Mouse (Mus musculus) lung, embryonic 16.5 days (tissue): ENCODE measurements around the gene Srsf2. TPM values are rescaled to one million over a fixed set of nuclear protein-coding genes. Genes with fewer than 3 reads are reported as not detected.

ENCODE experiments used
- ATAC-seq: fragments of 200-750 bp; cut with Nextera tagmentation; 2 replicates; pipeline ENCODE4 v1.8.0; 2017; ENCODE audit warnings: low read depth, mild to moderate bottlenecking, moderate library complexity
- H3K27ac ChIP-seq: fragments of 300-500 bp; sonication (generic); 2 replicates; pipeline ENCODE4 v1.5.1; 2014; ENCODE audit warnings: mild to moderate bottlenecking, control low read depth, low read length
- H3K27me3 ChIP-seq: fragments of 300-500 bp; sonication (generic); 2 replicates; pipeline ENCODE4 v1.6.1; 2014; ENCODE audit warnings: low read depth, low read length, mixed read lengths; ENCODE audit not compliant: control insufficient read depth, insufficient read depth
- H3K36me3 ChIP-seq: fragments of 300-500 bp; sonication (generic); 2 replicates; pipeline ENCODE4 v1.6.1; 2014; ENCODE audit warnings: low read length; ENCODE audit not compliant: control insufficient read depth, insufficient read depth
- H3K4me1 ChIP-seq: fragments of 300-500 bp; sonication (generic); replicated peaks from 2 replicates; pipeline ENCODE4 v1.6.1; 2014; ENCODE audit warnings: low read length, mixed read lengths; ENCODE audit not compliant: control insufficient read depth, insufficient read depth
- H3K4me2 ChIP-seq: fragments of 300-500 bp; sonication (generic); 2 replicates; pipeline ENCODE4 v1.6.1; 2014; ENCODE audit warnings: low read depth, low read length, control low read depth
- H3K4me3 ChIP-seq: fragments of 300-500 bp; sonication (generic); 2 replicates; pipeline ENCODE4 v1.5.1; 2014; ENCODE audit warnings: mild to moderate bottlenecking, low read length, control low read depth
- H3K9ac ChIP-seq: fragments of 300-500 bp; sonication (generic); 2 replicates; pipeline ENCODE4 v1.6.1; 2014; ENCODE audit warnings: low read length, control low read depth
- H3K9me3 ChIP-seq: fragments of 300-500 bp; sonication (generic); 2 replicates; pipeline ENCODE4 v1.6.1; 2016; ENCODE audit warnings: low read length; ENCODE audit not compliant: control insufficient read depth
- WGBS: fragments of 180-500 bp; shearing (Covaris S2); extraction: QIAGEN DNeasy Blood & Tissue Kit; methylation state at CpG from one replicate; pipeline ENCODE4 v1.1.7; 2014; 5-methylcytosine and 5-hydroxymethylcytosine counted together
- polyA plus RNA-seq: library from polyadenylated mRNA; unstranded; fragments of >200 nt; fragmentation: Nextera tagmentation; extraction: Ambion mirVana; gene quantifications from 2 replicates; pipeline ENCODE4 v1.2.1, GENCODE M21; 2015

Gene Srsf2
- polyA plus RNA-seq, 1 experiment from 2014 or later = 761 TPM

DNA sequence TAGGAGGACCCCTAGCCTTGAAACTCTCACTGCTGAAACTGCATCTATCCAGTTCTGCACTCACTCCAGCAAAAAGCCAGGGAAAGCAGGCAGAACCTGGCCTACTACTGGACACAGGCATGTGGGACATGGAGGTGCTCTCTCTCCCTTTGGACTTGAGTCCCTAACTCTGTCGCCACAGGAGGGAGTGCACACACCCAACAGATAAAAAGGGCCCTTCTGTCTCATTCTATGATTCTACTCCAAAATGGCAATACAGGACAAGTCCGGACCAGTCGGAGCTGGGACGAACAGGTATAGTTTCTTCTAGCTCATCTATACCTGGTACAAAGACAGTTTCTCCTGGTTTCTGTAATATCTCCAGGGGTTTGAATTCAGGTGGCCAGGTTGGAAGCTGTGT lies 12.1 kb downstream of the Srsf2 start:
- Histone ChIP-seq H3K36me3 (peaks cover 43% of the 10 kb centered on the region), H3K27me3 (no peaks in the 10 kb centered on the region), H3K4me2 (peak overlapping the region; percentile 18), H3K9me3 (no peaks in the 10 kb centered on the region), H3K9ac (peak overlapping the region; percentile 95; the same call in 1 of the 2 replicates), H3K4me3 (no peak overlapping the region), H3K4me1 (peaks cover 28% of the 10 kb centered on the region), H3K27ac (no peak overlapping the region)
- WGBS = 83% methylated on average over 4 of the region's 4 CpGs
- ATAC-seq = no peak

DNA sequence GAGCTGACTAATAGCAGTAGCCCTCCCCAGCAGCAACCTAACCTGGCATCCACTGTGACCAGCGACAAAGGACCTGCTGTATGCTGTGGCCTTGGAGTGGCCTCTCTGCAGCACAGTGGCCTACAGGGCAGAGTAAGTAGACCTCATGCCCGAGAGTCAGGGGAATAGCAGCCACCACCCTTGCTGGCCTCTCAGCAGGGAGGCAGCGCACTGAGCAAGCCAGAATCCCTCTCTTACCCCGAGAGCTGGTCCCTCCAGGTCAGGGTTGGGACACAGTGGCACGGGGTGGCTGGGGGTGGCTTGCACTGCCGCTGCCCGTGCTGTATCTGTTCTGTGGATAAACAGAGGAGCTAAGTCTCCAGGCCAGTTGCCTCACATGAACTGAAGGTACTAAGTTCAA lies 13.3 kb downstream of the Srsf2 start:
- no peaks in the 10 kb centered on the region for H3K9me3 ChIP-seq
- no peak for ATAC-seq
- 76% methylated on average over 7 of the region's 7 CpGs for WGBS
- no peak overlapping the region for H3K9ac ChIP-seq
- H3K4me1 ChIP-seq = peaks cover 27% of the 10 kb centered on the region
- H3K4me2 ChIP-seq = no peak overlapping the region
- no peaks in the 10 kb centered on the region for H3K27me3 ChIP-seq
- peaks cover 50% of the 10 kb centered on the region for H3K36me3 ChIP-seq
- no peak overlapping the region for H3K27ac ChIP-seq
- H3K4me3 ChIP-seq = no peak overlapping the region

DNA sequence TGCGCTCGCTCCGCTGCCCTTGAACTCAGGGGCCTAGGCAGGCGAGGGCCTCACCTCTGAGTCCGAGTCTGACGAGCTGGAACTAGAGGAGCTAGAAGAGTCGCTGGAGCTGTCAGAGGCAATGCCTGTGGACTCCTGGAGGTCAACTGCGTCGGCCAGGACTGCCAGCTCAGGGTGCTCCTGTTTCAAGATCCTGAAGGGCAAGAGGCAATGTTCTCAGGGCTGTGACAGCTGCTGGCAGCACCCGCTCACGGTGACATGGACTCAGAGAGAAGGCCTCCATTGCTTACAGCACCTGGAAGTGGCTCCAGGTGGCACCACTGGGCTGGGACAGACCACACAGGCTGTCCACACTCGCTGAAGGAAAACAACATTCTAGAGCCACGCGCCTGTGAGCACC lies 14.0 kb downstream of the Srsf2 start:
- Histone ChIP-seq H3K4me1 (peaks cover 21% of the 10 kb centered on the region), H3K9me3 (no peaks in the 10 kb centered on the region), H3K27ac (no peak overlapping the region), H3K36me3 (peaks cover 56% of the 10 kb centered on the region), H3K4me2 (no peak overlapping the region), H3K9ac (no peak overlapping the region), H3K27me3 (no peaks in the 10 kb centered on the region), H3K4me3 (no peak overlapping the region)
- no peak for ATAC-seq
- WGBS = 87% methylated on average over 14 of the region's 14 CpGs

DNA sequence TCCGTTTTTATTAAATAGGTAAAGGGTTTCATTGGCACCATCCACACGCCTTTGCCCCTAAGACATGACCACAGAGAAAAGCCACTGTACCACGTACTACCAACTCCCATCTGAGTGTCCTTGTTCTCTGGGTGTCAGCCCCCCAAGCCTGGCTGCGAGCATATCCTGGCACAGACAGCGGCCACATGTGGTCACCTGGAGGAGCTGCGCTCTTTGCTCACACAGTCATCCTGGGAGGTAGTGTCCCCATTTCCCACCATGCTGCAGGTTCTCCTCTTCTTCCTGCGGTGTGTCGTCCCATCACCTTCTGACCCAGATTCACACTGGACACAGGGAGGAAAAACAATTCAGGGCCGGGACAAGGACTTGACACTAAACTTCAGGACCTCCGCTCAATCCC lies 15.5 kb downstream of the Srsf2 start:
- no peaks in the 10 kb centered on the region for H3K27me3 ChIP-seq
- peaks cover 21% of the 10 kb centered on the region for H3K4me1 ChIP-seq
- no peaks in the 10 kb centered on the region for H3K9me3 ChIP-seq
- no peak overlapping the region for H3K27ac ChIP-seq
- no peak overlapping the region for H3K9ac ChIP-seq
- peaks cover 56% of the 10 kb centered on the region for H3K36me3 ChIP-seq
- H3K4me3 ChIP-seq = no peak overlapping the region
- 90% methylated on average over 10 of the region's 10 CpGs for WGBS
- no peak for ATAC-seq
- no peak overlapping the region for H3K4me2 ChIP-seq

DNA sequence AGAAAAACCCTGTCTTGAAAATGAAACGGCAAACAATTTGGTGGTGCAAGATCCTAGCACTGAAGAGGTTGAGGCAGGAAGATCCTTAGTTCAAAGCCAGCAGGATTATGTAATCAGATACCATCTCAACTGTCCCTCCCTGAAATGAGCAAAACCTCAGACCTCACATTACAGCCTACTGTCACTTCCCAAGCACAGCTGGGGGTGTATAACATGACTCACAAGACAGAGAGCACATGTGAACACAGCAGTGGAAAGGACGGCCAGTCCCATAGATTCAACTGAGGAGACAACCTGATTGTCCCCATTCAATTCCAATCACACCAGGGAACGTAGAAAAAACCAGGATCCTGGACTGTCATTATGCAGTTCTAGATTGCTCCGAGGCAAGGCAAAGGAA lies 16.6 kb downstream of the Srsf2 start:
- 95% methylated on average over 4 of the region's 4 CpGs for WGBS
- H3K36me3 ChIP-seq = peaks cover 56% of the 10 kb centered on the region

GRCm38 (mm10) chr11:116834954-116835353 lies 17.9 kb downstream of the Srsf2 start:
- no peak overlapping the region for H3K4me3 ChIP-seq
- no peak overlapping the region for H3K9ac ChIP-seq
- H3K9me3 ChIP-seq = no peaks in the 10 kb centered on the region
- 92% methylated on average over 1 of the region's 1 CpGs for whole genome bisulfite sequencing
- peaks cover 3% of the 10 kb centered on the region; the same call in 1 of the 2 replicates for H3K4me1 ChIP-seq
- H3K27me3 ChIP-seq = no peaks in the 10 kb centered on the region
- no peak overlapping the region for H3K4me2 ChIP-seq
- no peak for ATAC-seq
- H3K27ac ChIP-seq = no peak overlapping the region
- H3K36me3 ChIP-seq = peaks cover 45% of the 10 kb centered on the region

More for the DNA sequence above, 16.6 kb downstream of the Srsf2 start:
- H3K9me3 ChIP-seq = no peaks in the 10 kb centered on the region
- H3K27me3 ChIP-seq = no peaks in the 10 kb centered on the region
- H3K4me3 ChIP-seq = no peak overlapping the region
- H3K9ac ChIP-seq = no peak overlapping the region
- H3K27ac ChIP-seq = no peak overlapping the region
- peaks cover 13% of the 10 kb centered on the region for H3K4me1 ChIP-seq
- H3K4me2 ChIP-seq = no peak overlapping the region
- ATAC-seq = no peak

DNA sequence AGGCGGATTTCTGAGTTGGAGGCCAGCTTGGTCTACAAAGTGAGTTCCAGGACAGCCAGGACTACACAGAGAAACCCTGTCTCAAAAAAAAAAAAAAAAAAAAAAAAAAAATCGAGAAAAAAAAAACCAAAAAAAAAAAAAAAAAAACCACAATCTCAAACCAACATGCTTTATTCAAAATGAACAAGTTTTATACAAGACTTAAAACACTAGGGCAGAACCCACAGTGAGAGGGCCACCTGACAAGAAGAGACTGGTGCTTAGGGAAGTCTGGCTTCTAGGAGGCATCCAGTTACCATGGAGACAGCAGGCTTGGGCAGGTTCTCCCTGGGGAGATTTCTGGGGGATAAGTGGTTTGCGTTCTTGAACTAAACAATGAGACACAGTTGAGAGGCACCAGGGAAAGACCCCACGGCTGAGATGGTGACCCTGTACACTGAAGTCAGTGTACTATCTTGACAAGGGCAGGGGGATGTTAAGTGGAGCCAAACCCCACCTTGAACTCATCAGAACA lies 20.7 kb downstream of the Srsf2 start:
- Histone ChIP-seq H3K4me2 (no peak overlapping the region), H3K9me3 (no peaks in the 10 kb centered on the region), H3K9ac (no peak overlapping the region), H3K27ac (no peak overlapping the region), H3K4me1 (peaks cover 6% of the 10 kb centered on the region; the same call in 1 of the 2 replicates), H3K36me3 (peaks cover 23% of the 10 kb centered on the region), H3K4me3 (no peak overlapping the region), H3K27me3 (no peaks in the 10 kb centered on the region)
- ATAC-seq = no peak
- 32% methylated on average over 4 of the region's 4 CpGs for WGBS

- peak within 1 kb of the TSS; percentile 80 for H3K27ac ChIP-seq
- H3K4me3 ChIP-seq = peak within 1 kb of the TSS; percentile 75
- peak; percentile 85 for ATAC-seq
- peak within 1 kb of the TSS; percentile 87 for H3K9ac ChIP-seq
- H3K36me3 ChIP-seq = no peaks in the 10 kb centered on the region
- under 1% methylated on average over 53 of the region's 71 CpGs for WGBS
- H3K9me3 ChIP-seq = no peaks in the 10 kb centered on the region
- H3K27me3 ChIP-seq = no peaks in the 10 kb centered on the region
- peak within 1 kb of the TSS; percentile 91 for H3K4me2 ChIP-seq
- peaks cover 19% of the 10 kb centered on the region for H3K4me1 ChIP-seq
Observed at GRCm38 (mm10) chr11:116827534-116828165, 25.2 kb downstream of the Srsf2 start, which contains the start of gene Mxra7. TSS of gene Mxra7 (minus strand) at chr11:116828046.

DNA sequence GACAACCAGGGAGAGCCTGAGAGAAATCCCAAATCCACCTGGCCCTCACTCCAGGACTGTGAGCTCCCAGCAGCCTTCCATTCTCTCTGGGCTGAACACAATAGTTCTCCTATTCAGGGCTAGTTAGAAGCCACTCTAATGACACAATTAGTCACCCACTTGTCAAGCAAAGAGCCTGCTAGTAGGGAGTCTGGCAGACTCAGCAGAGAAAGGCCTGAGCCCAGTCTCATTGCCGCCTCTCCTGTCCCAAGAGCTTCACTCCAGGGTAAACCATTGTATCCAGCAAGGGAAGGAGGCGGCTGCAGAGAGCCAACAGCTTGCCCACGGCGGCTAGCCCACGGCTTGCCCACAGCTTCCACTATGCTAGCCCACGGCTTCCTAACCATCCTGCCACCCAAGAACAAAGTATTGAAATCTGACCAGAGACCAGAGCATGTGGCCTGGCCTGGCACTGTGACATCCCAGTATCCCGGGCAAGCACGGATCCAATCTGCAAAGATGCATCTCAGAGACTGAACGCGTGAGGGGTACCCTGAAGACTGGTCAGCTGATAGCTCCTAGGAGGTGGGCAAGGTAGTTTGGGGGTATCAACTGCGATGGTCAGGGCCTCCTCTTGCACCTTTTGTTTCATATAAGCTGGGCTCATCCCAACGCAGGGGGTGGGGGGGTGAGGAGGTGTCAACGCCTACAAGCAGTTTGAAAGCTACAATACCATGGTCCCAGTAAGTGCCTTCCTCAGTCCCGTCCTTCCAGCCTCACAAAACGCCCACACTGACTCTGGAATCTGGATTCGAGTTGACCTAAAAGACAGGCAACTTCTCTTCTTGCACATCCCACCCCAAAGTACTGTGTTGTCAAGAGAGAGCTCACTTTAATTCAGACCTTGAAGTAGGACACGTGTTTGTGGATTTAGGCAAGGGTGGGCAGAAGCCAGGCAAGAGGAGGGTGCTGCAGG lies 26.1 kb downstream of the Srsf2 start:
- peak overlapping the region; percentile 91 for H3K4me2 ChIP-seq
- no peak for ATAC-seq
- peak overlapping the region; percentile 87 for H3K9ac ChIP-seq
- peaks cover 26% of the 10 kb centered on the region for H3K4me1 ChIP-seq
- no peaks in the 10 kb centered on the region for H3K9me3 ChIP-seq
- H3K27ac ChIP-seq = peak overlapping the region; percentile 80
- peak overlapping the region; percentile 75 for H3K4me3 ChIP-seq
- no peaks in the 10 kb centered on the region for H3K27me3 ChIP-seq
- 34% methylated on average over 17 of the region's 17 CpGs for WGBS
- no peaks in the 10 kb centered on the region for H3K36me3 ChIP-seq
